Mouse (Mus musculus) ovary, postnatal 14 days (tissue): ENCODE measurements at regions not wholly inside any gene's neighbourhood (a gene's known extent, or its start where the extent isn't known, plus 50 kb on each side); places are given as distances from the start of the nearest gene placed in this dataset.

Experiments
- DNase-seq: peaks from one replicate; pipeline ENCODE4 v3.0.0; 2022; ENCODE audit warnings: low spot score

GRCm38 (mm10) chr3:9373896-9374295, 236.0 kb downstream of the Zfp704 start:
- no peak for DNase-seq

GRCm38 (mm10) chr3:9370096-9370495, 239.8 kb downstream of the Zfp704 start:
- no peak for DNase-seq

DNA sequence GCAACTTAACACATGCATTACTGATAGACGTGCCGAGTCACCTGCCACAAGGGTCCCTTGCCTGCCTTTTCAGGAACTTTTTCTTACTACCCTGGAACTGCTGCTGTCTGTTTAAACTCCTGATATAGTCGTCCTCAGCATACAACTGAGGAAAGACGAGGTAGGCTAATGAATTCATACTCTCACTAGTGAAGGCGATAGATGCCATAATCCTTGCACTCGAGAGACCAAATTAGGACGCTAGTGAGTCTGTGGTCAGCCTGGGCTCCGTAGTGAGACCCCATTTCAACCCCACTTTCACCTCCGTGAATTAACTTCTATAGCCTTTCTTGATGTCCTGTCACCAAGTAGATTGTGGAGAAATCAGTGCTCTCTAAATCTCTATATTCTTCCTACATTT, 244.1 kb downstream of the Zfp704 start:
- DNase-seq, result no peak

DNA sequence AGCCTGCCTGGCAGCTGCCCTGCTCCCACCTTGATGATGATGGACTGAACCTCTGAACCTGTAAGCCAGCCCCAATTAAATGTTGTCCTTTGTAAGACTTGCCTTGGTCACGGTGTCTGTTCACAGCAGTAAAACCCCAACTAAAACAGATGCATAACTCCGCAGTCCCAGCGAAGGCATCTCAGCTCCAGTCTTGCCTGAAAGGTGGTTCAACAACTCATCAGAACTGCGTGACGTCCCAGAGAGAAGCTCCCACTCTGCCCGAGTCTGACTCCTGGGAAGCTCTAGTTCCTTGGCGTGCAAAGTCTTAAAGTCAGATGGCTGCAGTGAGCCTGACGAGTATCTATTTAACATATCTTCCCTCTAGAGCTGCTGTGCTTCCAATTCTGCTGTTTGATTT, 250.7 kb downstream of the Zfp704 start:
- DNase-seq, result no peak

DNA sequence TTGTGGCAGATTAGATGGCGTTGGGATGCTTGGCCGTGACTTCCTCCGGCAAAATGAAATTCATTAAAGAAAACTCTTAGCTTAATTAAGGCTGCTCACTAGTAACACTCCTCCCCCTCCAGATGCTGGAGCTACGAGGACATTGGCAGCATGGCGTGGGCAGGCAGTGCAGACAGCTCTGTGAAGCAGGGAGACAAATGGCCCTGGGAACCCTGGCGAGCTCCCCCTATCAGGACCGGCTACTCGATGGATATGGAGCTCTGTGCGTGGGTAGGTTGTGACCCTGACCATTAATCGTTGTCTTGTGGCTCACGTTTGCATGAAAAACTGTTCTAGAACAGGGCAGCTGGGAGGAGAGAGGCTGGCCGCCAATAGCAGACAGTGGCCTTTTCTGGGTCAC, 251.8 kb downstream of the Zfp704 start:
- DNase-seq, result no peak

DNA sequence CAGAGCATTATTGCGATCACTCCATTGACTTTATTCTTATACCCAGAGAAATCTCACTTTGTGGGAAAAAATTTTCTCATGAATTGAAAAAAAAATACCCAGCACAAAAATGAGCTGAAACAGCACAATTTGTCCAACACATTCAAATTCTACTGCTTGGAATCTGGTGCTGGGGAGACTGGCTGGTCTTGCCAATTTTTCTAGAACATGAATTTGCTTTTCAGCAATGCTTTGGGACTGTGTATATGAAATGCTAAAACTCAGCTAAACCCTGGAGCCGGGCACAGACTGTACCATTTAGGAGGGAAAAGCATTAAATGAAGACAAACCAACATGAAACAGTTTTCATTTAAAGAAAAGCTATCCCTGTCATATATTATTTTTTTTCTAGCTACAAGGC, 252.2 kb downstream of the Zfp704 start:
- DNase-seq, result no peak

DNA sequence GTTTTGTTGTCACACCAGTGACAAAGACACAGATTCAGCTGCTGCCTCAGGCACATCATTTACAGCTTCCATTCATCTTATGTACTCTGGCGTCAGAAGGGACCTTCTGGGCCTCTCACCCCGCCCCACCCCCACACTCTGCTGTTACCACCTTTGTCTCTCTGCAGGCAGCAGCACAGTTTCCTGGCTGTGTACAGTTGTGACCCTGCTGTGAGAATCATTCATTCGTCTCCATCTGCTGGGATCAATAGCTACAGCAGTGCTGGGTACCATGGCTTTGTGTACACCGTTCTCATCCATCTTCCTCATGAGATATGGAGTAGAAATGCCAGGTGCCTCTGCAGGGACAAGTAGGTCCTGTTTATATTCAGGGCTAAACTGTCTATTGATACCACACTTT, 254.0 kb downstream of the Zfp704 start:
- DNase-seq, result no peak

GRCm38 (mm10) chr3:9354756-9355155, 255.1 kb downstream of the Zfp704 start:
- no peak for DNase-seq

DNA sequence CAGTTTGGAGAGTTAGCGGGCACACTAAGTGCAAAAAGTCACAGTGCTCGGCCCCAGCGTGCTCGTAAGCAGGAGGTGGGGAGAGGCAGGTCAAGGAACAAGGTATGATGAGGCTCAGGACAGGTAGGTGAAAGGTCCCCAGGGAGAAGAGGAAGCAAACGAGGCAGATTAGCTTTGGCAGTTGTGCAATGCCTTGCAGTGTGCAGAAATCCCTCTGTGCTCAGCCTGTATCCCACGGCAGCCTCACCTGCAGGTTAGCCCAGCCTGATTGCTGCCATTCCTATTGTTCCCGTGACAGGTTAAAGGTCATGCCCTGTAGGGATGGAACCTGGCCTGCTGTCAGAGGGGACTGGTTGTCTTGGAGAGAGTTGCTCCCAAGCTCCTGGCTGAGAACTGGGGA, 257.6 kb downstream of the Zfp704 start:
- no peak for DNase-seq

DNA sequence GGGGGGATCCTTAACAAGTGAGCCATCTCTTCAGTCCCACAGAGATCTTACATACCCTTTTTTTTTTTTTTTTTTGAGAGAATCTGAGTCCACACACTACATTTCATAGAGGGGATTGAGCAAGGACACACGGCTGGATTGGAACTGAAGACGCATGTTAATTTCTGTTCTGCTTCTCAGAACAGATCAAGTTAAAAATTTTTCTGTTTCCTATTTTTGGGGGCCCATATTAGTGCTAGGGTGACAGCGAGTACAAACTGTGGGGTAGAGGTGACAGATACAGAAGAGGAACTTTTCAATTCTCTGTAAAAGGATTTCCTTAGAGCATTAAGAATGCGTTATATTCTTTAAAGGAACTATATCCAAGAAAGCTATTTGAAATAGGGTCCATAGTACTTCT, 260.1 kb downstream of the Zfp704 start:
- DNase-seq, result no peak

DNA sequence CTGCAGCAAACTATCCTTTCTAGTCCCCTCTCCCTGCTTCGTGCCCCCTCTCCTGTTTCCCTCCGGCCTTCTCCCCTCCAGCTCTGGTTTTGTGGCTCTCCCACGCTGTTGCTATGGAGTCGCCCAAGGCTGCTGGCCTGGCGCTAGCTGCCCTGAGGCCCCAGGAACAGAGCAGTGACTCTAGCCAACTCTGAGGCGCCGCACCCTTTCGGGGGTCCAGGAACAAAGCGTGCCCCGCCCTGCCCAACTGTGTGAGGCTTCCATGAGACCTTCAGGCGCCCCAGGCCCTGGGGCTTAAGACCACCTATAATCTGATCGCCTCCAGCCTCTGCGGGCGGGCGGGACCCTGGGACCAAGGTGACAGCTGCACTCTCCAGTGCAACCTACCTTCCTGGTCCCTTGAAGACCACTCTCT, 262.4 kb downstream of the Zfp704 start:
- DNase-seq, result peak; percentile 58

GRCm38 (mm10) chr3:9346857-9347445, 262.9 kb downstream of the Zfp704 start:
- peak; percentile 42 for DNase-seq

DNA sequence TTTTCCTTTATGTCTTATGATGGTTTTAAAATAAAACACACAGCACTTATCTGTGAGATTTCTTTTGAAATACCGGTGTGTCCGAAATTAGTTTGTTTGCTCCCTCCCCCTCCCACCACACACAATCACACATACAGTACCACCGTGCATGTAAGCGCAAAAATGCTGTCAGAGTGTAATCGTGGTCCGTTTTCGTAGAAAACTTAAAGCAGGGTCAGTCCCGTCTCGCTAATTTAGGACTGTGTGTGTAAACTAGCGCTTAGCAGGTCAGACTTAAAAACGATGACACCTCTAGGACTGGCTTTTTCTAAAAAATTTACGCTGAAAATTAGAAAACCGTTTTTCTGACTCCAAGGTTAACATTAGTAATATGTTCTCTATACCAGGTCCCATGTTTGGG, 263.5 kb downstream of the Zfp704 start:
- no peak for DNase-seq

GRCm38 (mm10) chr3:9345885-9346284, 264.0 kb downstream of the Zfp704 start:
- DNase-seq, result no peak

GRCm38 (mm10) chr3:9343586-9343985, 266.3 kb downstream of the Zfp704 start:
- DNase-seq, result no peak

- DNase-seq, result no peak
These were observed 267.7 kb downstream of the Zfp704 start for GRCm38 (mm10) chr3:9342167-9342566.

DNA sequence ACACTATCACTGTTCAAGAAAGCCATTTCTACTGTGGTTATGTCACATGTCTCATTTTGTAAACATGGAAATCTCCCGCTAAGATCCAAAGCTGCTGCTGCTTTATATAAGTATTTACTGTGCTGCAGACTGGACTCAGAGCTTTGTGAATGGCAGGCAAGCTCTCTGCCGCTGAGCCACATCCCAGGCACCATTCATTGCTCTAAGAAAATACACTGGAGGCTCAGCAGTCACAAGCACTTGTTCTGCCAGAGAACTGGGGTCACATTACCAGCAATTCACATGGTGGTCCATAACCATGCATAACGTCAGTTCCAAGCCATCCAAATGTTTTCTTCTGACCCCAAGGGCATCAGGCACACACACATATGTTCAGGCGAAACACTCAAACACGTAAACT, 268.2 kb downstream of the Zfp704 start:
- no peak for DNase-seq

GRCm38 (mm10) chr3:9341244-9341643, 268.6 kb downstream of the Zfp704 start:
- DNase-seq, result no peak

DNA sequence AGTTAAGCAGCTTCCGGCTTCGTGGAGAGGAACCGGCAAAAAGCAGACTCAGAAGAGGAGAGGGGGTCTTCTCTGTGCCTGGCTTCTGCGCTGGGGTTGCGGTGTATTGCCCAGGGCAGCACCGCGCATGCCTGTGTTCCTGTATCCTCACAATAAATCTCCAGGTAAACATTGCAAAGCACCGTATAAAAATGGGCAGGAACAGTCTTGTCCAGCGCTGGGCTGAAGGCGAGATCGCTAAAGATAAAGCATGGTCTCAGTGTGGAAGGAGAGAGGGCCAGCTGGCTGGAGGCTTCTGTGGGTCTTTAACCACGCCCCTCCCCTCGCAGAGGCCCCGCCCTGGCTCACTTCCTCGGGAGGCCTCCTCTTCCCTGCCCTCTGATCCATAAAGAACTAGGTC, 269.1 kb downstream of the Zfp704 start:
- DNase-seq, result no peak

GRCm38 (mm10) chr3:9340344-9340743, 269.5 kb downstream of the Zfp704 start:
- DNase-seq, result no peak

DNA sequence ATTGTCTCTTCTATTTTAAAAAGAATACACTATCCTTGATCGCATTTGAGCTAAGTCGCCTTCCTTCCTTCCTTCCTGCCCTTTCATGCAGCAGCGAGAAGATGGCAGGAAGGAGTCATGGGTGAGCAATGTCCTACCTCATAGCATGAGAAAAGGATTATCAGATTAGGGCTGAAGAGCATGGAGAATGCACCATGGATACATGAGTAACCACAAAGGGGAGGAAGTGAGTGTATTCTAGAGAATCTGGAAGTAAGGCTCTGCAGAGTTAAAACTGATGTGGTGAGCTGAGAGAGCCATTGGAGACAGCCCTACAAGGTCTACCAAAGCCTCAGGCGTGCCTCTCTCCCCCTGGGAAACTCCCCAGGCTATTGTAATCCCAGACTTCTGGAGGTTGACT, 270.2 kb downstream of the Zfp704 start:
- no peak for DNase-seq

DNA sequence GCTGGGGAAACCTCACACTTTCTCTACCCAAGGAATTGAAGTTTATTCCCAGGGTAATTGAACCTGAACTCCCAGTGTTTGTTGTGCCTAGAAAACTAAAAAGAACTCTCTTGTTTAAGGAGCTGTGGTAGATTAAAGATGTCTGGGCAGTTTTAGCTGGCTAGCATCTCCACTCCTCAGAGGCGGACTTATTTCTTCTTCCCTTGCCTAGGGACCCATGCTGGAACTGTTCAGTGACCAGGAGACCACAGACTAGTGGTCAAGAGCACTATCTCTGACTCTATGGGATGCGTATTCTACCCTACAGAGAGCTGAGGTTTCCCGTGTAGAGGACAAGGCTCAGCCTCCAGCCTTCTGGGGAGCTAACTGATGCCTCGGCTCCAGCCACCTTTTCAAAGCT, 274.3 kb downstream of the Zfp704 start:
- DNase-seq, result no peak
